Comparison of ENCODE assay signal across 7 mouse cellular contexts in genomic region chr13:75797369-75798141, GRCm38 (mm10). TPM values are rescaled to one million over a fixed set of nuclear protein-coding genes. Genes with fewer than 3 reads are reported as not detected.
A peak's percentile ranks its signal among the peaks of the same experiment; 100 is the strongest.
DNase-seq lines count a peak whose midpoint lies in the region; ATAC-seq and TF ChIP-seq lines count a peak whose summit lies in the region.

No protein-coding gene starts in this region.

- intact Hi-C loops in left cerebral cortex, postnatal 4 days (cut with DNase I), result loop anchor here (2.0 to 10.0 kb wide), 2 partner anchors 571 to 933 kb away; no protein-coding TSS in a partner anchor

- 16% methylated on average over 18 of the region's 18 CpGs for WGBS in intestine, postnatal 0 days
- WGBS in midbrain, embryonic 12.5 days, result 37% methylated on average over 18 of the region's 18 CpGs
- 10% methylated on average over 18 of the region's 18 CpGs for WGBS in small intestine, adult 2 months

- H3K9me3 ChIP-seq in intestine, postnatal 0 days (ENCODE audit: control insufficient read depth), result no peaks in the 10 kb centered on the region
- no peaks in the 10 kb centered on the region for H3K9me3 ChIP-seq in midbrain, embryonic 12.5 days

- TF ChIP-seq POLR2A in small intestine, adult 2 months (IDR thresholded peaks at IDR 0.05; ENCODE audit: low read depth, low read length), result peak; percentile 28; the same call in 1 of the 2 replicates

- DNase-seq in adrenal gland, adult 2 months, result peak; percentile 95
- peak; percentile 80 for DNase-seq in embryo, embryonic 11.5 days (ENCODE audit: low read depth, low spot score)
- peak; percentile 81 to 85 for DNase-seq in gastrocnemius, postnatal 4 days (ENCODE audit: low spot score in 2 of 2)
- peak; percentile 88 for DNase-seq in left cerebral cortex, postnatal 4 days

- no peaks in the 10 kb centered on the region for H3K36me3 ChIP-seq in intestine, postnatal 0 days (ENCODE audit: control insufficient read depth, insufficient read depth)
- H3K36me3 ChIP-seq in midbrain, embryonic 12.5 days, result no peaks in the 10 kb centered on the region
- H3K36me3 ChIP-seq in small intestine, adult 2 months (ENCODE audit: control insufficient read depth, insufficient read depth, low read length), result no peaks in the 10 kb centered on the region

- H3K27me3 ChIP-seq in intestine, postnatal 0 days (replicated peaks; ENCODE audit: control insufficient read depth, insufficient read depth, low read length), result no peaks in the 10 kb centered on the region
- no peaks in the 10 kb centered on the region for H3K27me3 ChIP-seq in midbrain, embryonic 12.5 days
- no peaks in the 10 kb centered on the region for H3K27me3 ChIP-seq in small intestine, adult 2 months (ENCODE audit: control insufficient read depth, insufficient read depth, low read length)

- peak; percentile 100 for ATAC-seq in intestine, postnatal 0 days
- ATAC-seq in midbrain, embryonic 12.5 days (ENCODE audit: low FRiP score, low read depth), result peak; percentile 95

- H3K27ac ChIP-seq in intestine, postnatal 0 days (ENCODE audit: low read depth, low read length), result no peak overlapping the region
- H3K27ac ChIP-seq in midbrain, embryonic 12.5 days (replicated peaks), result no peak overlapping the region
- peak overlapping the region; percentile 27 for H3K27ac ChIP-seq in small intestine, adult 2 months (ENCODE audit: insufficient read depth, low read depth, low read length)

- 0 out of 2 replicates have a peak, but pooled peaks cover 2% of the 10 kb centered on the region for H3K4me1 ChIP-seq in intestine, postnatal 0 days (replicated peaks; ENCODE audit: control insufficient read depth, insufficient read depth, low read length)
- H3K4me1 ChIP-seq in midbrain, embryonic 12.5 days, result no peaks in the 10 kb centered on the region
- peaks cover 3% of the 10 kb centered on the region; the same call in 1 of the 2 replicates for H3K4me1 ChIP-seq in small intestine, adult 2 months (ENCODE audit: control insufficient read depth, insufficient read depth, insufficient read length, low read length)

- TF ChIP-seq CTCF in intestine, postnatal 0 days (IDR thresholded peaks at IDR 0.05; ENCODE audit: low read depth), result peak; percentile 100
- TF ChIP-seq CTCF in small intestine, adult 2 months (IDR thresholded peaks at IDR 0.05; ENCODE audit: extremely low read depth, insufficient read length, insufficient replicate concordance, low read depth, low read length), result peak; percentile 100

- no peak overlapping the region for H3K9ac ChIP-seq in intestine, postnatal 0 days (ENCODE audit: low read depth, low read length)
- H3K9ac ChIP-seq in midbrain, embryonic 12.5 days (replicated peaks), result no peak overlapping the region

- peak overlapping the region; percentile 54 for H3K4me2 ChIP-seq in intestine, postnatal 0 days (replicated peaks; ENCODE audit: low read depth)
- H3K4me2 ChIP-seq in midbrain, embryonic 12.5 days (replicated peaks), result peak overlapping the region; percentile 47

- H3K4me3 ChIP-seq in intestine, postnatal 0 days (ENCODE audit: low read depth, low read length), result peak overlapping the region; percentile 2
- H3K4me3 ChIP-seq in midbrain, embryonic 12.5 days, result 0 out of 2 replicates have a peak overlapping the region, but pooled peaks have one; percentile 21
- peak overlapping the region; percentile 56 for H3K4me3 ChIP-seq in small intestine, adult 2 months (ENCODE audit: low read depth, low read length)

RNA-seq across cellular contexts. Expression of gene Glrx, which starts 42.1 kb away (rescaled TPM):
- total RNA-seq in adrenal gland, adult 2 months (2021), result 10 to 100 TPM; 25.9 to 30.0 TPM
- polyA plus RNA-seq in adrenal gland, adult 2 months (2012; rRNA removed), result 6.3 and 7.6 TPM in 2 replicates
- 10 to 100 TPM; 32.5 to 32.7 TPM for total RNA-seq in gastrocnemius, postnatal 4 days (2021)
- 609 and 611 TPM in 2 replicates for polyA plus RNA-seq in intestine, postnatal 0 days (2015; fragmentation: Nextera tagmentation; extraction: Ambion mirVana)
- total RNA-seq in left cerebral cortex, postnatal 4 days (2021), result 10 to 100 TPM; 35.0 to 36.1 TPM
- 25.0 and 26.2 TPM in 2 replicates for polyA plus RNA-seq in midbrain, embryonic 12.5 days (2016; fragmentation: Nextera tagmentation; extraction: Ambion mirVana)
- 63.7 and 205 TPM in 2 replicates for polyA plus RNA-seq in small intestine, adult 2 months (2012; rRNA removed)

Comparison
In these comparisons a context has a peak if more than half of its experiments do, and no peak if none do; other contexts are left out.
1. H3K4me3 ChIP-seq: peak in every context shown above with its lines; median percentile 56 in small intestine, adult 2 months; 21 in midbrain, embryonic 12.5 days; 2 in intestine, postnatal 0 days.